Mouse (Mus musculus): ENCODE data around the gene Gm28051. TPM values are rescaled to one million over a fixed set of nuclear protein-coding genes. Genes with fewer than 3 reads are reported as not detected.

Gene Gm28051
- total RNA-seq, 2 experiments from 2014 or later: not detected

GRCm38 (mm10) chr12:102743589-102744574, 13.7 kb downstream of the Gm28051 start, which contains the start of the genes Moap1 and Tmem251:
Gene Moap1, minus strand, starts transcription at chr12:102743661.
Gene Tmem251, plus strand, starts transcription at chr12:102743762.
- peak; percentile 88 for DNase-seq
- intact Hi-C loops (cut with DNase I): no loop called here

GRCm38 (mm10) chr12:102743036-102743588, 14.5 kb downstream of the Gm28051 start:
- intact Hi-C loops (cut with DNase I): no loop called here
- no peak for DNase-seq

- intact Hi-C loops (cut with DNase I): no loop called here
- DNase-seq: no peak
Measured at GRCm38 (mm10) chr12:102742056-102742455, 15.5 kb downstream of the Gm28051 start.

GRCm38 (mm10) chr12:102740285-102740684, 17.3 kb downstream of the Gm28051 start:
- intact Hi-C loops (cut with DNase I): no loop called here
- no peak for DNase-seq

GRCm38 (mm10) chr12:102739096-102739495, 18.5 kb downstream of the Gm28051 start:
- intact Hi-C loops (cut with DNase I): no loop called here

GRCm38 (mm10) chr12:102733381-102733780, 24.2 kb downstream of the Gm28051 start:
- DNase-seq: peak; percentile 40
- intact Hi-C loops (cut with DNase I): no loop called here

More at GRCm38 (mm10) chr12:102739096-102739495, 18.5 kb downstream of the Gm28051 start:
- no peak for DNase-seq

- no peak for DNase-seq
- intact Hi-C loops (cut with DNase I): no loop called here
Measured at GRCm38 (mm10) chr12:102730798-102731619, 26.6 kb downstream of the Gm28051 start.

GRCm38 (mm10) chr12:102729855-102730797, 27.4 kb downstream of the Gm28051 start:
- intact Hi-C loops (cut with DNase I): no loop called here
- peak; percentile 90 for DNase-seq

- intact Hi-C loops (cut with DNase I): no loop called here
- DNase-seq: no peak
Measured at GRCm38 (mm10) chr12:102725761-102726175, 31.8 kb downstream of the Gm28051 start.

- DNase-seq: no peak
- intact Hi-C loops (cut with DNase I): no loop called here
Measured at GRCm38 (mm10) chr12:102725146-102725545, 32.4 kb downstream of the Gm28051 start.

GRCm38 (mm10) chr12:102723861-102724260, 33.7 kb downstream of the Gm28051 start:
- intact Hi-C loops (cut with DNase I): no loop called here
- no peak for DNase-seq

GRCm38 (mm10) chr12:102722966-102723365, 34.6 kb downstream of the Gm28051 start:
- DNase-seq: no peak
- intact Hi-C loops (cut with DNase I): no loop called here

GRCm38 (mm10) chr12:102722451-102722850, 35.1 kb downstream of the Gm28051 start:
- DNase-seq: no peak

GRCm38 (mm10) chr12:102719552-102720315, 37.8 kb downstream of the Gm28051 start:
- peak; percentile 66 for DNase-seq
- intact Hi-C loops (cut with DNase I): loop anchor here (10.0 kb wide), 1 partner anchor 225 kb away; no protein-coding TSS in a partner anchor

More at GRCm38 (mm10) chr12:102722451-102722850, 35.1 kb downstream of the Gm28051 start:
- intact Hi-C loops (cut with DNase I): no loop called here

- no peak for DNase-seq
- intact Hi-C loops (cut with DNase I): loop anchor here (10.0 kb wide), 1 partner anchor 220 kb away; no protein-coding TSS in a partner anchor
Measured at GRCm38 (mm10) chr12:102714654-102715395, 42.7 kb downstream of the Gm28051 start.

- DNase-seq: no peak
- intact Hi-C loops (cut with DNase I): loop anchor here (10.0 kb wide), 1 partner anchor 219 kb away; no protein-coding TSS in a partner anchor
Measured at GRCm38 (mm10) chr12:102714116-102714515, 43.4 kb downstream of the Gm28051 start.

- intact Hi-C loops (cut with DNase I): loop anchor here (10.0 kb wide), 1 partner anchor 219 kb away; no protein-coding TSS in a partner anchor
- no peak for DNase-seq
Measured at GRCm38 (mm10) chr12:102713153-102713865, 44.3 kb downstream of the Gm28051 start.
